Mouse (Mus musculus): ENCODE results near the gene Exosc2.

Exosc2 gene

DNA sequence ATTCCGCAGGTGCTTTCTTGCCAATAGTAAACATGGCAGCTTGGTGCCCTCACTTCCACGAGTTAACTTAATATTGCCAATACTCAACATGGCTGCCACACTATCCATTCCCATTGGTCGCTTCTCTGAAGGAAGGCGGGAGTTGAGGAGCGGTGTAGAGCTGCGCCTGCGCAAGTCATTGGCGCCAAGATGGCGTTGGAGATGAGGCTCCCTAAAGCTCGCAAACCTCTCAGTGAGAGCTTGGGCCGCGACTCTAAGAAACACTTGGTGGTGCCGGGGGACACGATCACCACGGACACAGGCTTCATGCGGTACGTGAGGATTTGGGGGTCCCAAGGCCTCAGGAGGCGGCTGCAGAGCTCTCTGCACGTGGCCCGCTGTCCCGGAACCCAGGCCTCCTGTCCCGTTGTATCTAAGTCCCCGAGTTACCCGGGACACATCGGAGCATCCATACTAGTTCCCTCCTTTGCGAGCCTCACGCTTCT, at the start of gene Exosc2:
Gene Exosc2 (plus strand): TSS at position 165 of the 485 bp plus-strand sequence.
- DNase-seq (ENCODE audit: low spot score) = peak; percentile 89

DNA sequence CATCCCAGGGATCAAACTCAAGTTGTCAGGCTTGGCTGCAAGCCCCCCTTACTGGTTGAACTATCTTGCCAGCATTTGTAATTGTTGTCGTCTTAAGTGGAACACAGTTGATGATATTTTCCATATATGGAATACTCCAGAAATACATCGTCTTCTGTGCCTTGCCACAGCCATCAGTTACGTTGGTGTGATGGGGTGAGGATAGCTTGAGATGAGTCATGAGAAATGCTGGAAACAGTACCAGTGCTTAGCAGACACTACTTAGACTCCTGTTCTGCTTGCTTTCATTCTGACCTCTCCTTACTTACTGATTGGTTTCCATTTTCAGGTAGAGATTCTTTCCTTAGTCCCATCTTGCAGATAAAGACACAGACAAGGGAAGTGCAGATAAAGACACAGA, 37.0 kb upstream of the Exosc2 start:
- DNase-seq (ENCODE audit: low spot score) = no peak

DNA sequence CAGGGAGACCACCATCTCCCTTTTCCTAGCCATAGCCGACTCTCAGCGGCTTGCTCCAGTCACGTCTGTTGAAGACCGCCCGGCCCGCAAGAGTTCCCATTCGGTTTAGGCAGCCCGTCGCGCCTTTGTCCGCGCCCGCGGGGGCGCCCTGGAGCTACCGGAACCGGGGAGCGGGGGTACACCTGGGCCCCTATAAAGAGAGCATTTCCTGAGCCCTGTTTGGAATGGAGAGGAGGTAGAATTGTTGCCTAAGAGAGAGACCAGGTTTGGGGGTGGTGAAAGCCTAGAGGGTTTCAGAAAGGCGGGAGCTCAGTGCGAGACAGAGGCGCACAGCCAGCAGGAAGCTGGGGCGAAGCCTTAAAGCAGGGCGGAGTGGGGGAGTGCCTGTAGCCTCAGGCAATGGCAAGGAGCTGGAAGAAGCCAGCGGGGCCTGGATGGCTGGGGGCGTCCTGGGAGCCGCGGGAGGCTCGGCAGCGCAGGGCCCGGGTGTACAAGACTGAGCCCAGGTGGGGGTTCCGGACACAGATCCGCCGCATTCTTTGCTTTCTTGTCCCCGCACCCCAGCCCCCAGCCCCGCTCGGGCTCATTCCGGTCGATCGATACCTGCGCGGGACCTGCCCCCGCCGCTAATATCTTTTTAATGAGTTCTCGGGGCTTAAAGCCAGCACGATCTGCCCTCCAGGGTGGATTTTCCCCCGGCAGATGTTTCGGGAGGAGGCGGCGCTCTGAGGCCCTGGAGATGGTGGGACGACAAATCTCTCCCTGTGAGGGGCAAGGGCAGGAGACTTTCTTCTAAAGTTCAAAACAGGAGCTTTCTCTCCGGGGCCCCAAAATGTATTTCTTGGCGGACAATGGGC, 35.0 kb upstream of the Exosc2 start:
- no peak for DNase-seq (ENCODE audit: low spot score)

DNA sequence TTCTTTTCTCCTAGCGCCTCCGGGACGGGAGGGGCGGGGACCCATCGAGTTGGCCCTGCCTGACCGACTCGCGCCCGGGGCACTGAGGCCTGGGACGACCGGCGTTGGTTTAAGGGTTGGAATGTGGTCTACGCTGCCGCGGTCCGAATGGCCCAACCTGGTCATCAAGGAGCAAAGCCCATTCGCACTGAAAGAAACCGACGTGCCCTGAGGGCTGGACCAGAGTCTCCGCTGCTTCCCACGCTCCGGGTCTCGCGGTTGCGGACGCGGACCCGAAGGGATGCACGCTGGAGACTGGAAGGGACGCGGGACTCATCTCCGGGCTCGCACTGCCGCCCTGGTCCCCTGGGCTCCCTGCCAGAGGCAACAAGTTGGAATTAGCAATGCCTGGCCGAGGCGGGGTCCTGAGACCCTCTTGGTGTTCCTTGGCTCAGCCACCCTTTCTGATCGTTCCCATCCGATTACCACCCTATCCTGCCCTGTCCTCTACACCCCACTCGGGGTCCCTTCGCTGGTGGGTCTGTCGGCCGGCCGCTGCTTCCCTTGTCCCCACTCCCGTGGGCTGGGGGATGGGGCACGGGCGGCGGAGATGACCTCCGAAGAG, 34.3 kb upstream of the Exosc2 start:
- no peak for DNase-seq (ENCODE audit: low spot score)

DNA sequence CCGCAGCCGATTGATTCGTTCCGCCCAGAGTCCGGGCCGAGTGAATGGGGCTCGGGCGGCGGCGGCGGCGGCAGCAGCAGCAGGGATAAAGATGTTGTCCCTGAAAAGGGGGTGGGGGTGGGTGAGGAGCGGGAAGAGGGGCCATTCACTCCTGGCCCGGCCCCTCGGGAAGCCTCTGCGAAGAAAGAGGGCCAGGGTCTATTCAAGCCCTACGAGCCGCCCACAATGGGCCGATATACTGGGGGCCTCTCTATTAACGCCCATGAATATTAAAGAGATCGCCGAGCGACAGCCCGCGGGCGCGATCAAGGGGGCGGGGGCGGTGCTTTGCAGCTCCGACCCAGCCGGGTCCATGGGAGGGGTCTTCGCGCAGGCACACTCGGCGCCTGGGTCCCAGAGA, 33.8 kb upstream of the Exosc2 start:
- no peak for DNase-seq (ENCODE audit: low spot score)

DNA sequence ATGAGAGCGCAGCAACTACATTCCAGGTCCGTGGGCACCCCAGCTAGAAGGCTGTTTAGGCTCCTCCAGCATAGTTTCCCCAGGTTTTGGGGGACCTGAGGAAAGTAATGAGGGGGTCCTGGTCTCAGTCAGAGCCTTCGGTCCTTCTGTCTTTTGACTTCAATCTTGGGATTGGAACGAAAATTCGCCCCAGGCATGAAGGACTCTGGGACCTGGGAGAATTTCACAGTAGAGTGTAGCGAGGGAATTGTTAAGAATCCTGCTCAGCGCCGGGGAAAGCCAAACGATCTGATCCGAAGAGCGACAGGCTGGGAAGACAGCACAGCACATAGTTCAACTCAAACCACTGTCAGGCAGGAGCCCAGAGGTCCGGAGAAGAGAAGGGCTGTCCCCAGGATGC, 33.2 kb upstream of the Exosc2 start:
- DNase-seq (ENCODE audit: low spot score) = no peak

DNA sequence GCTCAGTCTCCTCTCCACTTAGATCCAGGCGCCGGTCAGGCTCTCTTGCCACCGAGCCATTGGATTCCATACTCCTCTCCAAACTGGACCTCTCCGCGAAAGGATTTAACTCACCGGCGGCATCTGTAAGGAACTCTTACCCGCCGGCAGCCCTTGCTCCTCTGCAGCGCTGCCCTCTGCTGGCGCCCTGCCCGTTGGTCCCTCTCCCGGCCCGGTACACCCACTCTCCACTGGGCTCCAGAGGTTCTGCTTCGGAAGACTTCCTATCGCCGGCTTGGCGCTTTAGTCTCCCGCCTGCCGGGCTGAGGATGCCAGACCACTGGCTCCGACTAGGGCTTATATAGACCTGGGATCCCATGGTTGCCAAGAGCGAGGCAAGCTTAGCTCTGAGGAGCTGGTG, 32.7 kb upstream of the Exosc2 start:
- DNase-seq (ENCODE audit: low spot score) = no peak

DNA sequence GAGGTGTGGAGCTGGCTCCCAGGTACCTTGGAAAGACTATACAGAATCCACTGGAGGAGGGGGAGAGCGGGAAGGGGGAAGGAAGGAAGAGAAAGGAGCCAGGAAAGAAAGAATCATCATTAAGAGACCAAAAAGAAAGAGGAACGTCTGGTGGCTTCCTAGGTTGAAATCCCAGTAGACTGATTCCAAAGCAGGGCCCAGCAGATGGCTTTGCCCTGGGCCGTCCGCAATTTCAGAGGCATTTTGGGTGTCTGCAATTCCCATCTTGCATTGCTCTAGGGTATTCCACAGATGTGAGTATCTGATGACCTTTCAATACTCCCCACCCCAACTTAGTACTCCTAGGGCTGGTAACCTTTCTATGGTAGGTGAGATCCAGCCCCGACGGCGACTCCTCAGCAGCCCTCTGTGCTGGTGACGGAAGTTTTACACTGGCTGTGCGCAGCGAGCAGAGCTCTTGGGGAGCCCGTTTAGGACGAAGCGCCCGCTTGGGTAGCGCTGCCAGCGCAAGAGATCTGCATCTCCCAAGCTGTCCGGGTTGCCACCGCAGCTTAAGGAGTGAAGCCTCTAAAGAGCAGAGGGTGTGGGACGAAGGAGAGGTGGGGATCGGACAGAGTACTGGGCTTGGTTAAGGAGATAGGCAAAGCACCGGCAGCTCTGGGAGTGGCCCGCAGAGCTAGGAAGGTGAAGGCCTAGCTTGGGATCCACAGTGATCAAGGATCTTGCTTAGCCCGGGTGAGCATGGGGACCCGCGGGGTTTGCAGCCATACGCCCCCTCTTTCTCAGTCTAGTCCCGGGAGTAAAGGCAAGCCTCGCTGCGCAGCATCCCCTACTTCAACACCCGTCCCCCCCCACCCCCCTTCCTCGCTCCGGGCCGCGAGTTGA, 31.7 kb upstream of the Exosc2 start:
- no peak for DNase-seq (ENCODE audit: low spot score)

DNA sequence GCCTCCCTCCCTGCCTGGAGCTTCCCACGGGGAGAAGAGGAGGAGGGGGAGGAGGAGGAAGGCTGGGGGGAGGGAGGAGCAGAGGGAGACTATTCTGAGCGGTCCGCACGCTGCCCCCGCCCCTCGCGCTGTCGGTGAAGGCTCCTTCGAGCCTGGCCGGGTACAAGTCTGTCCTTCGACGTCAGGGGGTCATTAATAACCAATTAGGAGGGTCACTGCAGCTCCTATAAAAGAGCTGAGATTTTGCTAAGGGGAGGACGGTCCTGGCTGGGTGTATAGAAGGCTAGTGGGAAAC, 31.1 kb upstream of the Exosc2 start:
- no peak for DNase-seq (ENCODE audit: low spot score)

DNA sequence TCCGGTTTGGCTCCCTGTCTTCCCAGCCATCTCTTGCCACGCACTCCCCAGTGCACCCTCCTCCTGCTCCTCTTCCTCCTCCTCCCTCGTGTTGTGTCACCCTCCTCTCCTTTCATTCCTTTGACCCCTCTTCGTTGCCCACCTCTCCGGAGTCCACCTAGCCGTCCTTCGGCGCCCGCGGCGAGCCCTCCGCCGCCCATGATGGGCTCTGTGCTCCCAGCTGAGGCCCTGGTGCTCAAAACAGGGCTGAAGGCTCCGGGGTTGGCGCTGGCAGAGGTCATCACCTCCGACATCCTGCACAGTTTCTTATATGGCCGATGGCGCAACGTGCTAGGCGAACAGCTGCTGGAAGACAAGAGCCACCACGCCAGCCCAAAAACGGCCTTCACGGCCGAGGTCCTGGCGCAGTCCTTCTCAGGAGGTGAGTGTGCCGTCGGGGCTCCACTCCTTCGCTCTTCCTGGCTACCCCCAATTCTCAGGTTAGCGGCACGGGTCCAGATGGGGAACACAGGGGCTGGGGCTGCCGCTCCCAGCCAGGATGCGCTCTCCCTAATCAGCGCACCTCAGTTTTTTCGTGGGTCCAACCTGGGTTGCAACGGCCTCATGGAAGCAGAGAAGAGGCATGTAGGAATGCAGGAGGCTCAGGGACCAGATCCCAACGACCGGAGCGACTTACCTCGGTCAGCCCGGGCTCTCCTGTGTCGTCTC, 30.5 kb upstream of the Exosc2 start, which contains the start of gene Prdm12:
Gene Prdm12 (plus strand): TSS at position 137 of the 708 bp plus-strand sequence.
- DNase-seq (ENCODE audit: low spot score) = no peak

DNA sequence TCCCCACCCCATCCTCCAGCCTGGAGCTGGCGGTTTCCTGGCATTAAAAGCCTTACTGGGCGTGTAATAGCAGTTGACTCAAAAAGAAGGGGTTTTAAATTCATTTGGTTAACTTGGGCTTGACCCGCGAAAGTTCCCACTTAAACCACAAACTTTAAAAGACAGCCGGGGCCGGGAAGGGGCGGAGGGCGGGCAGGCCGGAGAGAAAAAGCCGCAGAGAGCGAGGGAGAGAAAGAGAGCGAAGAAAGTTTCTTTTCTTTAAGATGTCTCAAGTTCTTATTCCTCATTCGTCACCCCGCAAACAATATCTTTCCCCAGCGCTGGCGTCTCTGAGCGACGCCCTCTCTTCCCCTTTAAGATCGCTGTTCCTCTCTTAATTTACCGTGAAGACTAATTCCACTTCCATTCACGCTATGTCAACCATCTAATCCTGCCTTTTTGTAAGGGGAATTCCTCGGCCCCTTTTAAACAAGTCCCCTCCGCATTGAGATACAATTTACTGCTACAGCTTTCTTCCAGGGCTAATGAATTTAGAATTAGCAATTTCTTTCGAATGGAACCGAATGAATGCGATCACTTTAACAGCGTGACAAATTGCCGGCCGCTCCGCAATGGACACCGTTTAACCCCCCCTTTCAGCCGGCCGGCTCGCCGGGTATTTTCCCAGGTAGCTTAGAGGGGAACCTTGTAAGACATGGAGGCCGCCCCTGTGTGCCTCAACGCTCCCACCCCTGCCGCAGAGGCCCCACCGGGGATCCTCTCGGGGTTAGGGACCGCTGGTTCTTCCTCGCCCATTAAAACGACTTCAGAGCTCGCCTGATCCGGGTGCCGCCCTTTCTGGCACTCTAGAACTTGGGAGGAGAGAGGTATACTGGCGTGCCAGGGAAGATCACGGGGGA, 29.7 kb upstream of the Exosc2 start:
- DNase-seq (ENCODE audit: low spot score) = no peak

DNA sequence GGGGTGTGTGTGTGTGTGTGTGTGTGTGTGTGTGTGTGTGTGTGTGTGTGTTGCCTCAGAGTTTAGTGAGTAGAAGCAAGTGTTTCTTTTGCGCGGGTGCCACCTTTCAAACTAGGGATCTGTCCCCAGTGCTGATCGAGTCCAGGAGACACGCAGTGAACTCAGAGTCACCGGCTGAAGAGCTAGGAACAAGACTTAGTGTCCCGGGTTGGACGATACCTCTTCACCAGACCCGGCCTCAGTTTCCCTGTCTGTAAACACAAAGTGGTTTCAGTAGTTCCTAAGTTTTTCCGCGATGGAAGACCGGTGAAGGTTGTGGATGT, 29.0 kb upstream of the Exosc2 start:
- no peak for DNase-seq (ENCODE audit: low spot score)

DNA sequence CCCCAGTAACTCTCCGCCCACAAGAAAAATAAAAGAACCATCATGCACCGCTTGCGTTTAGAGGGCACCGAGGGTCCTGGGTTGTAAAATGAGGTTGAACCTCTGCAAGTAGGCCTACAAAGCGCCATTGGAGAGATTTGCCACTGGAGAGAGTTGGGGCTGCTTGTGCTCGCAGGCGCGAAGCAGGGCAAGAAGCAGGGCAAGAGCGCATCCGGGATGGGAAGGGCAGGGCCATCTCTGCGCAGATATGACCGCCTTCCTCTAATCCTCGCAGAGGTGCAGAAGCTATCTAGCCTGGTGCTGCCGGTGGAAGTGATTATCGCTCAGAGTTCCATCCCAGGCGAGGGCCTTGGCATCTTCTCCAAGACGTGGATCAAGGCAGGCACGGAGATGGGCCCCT, 28.6 kb upstream of the Exosc2 start:
- DNase-seq (ENCODE audit: low spot score) = no peak

DNA sequence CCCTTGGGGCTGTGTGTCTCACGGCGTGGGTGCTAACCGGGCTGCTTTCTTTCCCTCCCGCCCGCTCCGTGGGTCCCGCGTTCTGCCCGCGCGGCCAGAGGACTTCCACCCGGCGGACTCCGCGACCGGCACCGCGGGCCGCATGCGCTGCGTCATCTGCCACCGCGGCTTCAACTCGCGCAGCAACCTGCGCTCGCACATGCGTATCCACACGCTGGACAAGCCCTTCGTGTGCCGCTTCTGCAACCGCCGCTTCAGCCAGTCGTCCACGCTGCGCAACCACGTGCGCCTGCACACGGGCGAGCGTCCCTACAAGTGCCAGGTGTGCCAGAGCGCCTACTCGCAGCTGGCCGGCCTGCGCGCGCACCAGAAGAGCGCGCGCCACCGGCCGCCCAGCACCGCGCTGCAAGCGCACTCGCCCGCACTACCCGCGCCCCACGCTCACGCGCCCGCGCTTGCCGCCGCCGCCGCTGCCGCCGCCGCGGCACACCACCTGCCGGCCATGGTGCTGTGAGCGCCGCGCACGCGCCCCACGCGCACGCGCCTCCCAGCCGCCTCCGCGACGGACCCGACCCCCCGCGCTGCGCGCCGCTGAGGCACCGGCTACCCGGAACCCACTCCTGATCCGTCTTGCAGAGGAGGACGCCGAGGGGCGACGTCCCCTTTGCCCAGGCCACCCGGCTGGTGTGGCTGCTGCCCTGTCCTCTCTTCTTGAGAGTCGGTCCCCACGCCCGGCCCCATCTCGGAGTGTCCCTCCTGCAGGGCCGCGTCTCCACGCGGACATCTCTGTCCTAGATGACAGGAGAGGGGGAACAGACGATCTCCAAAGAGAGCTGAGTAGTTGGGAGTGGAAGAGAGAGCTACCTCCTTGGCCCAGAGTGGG, 16.3 kb upstream of the Exosc2 start:
- peak; percentile 63 for DNase-seq (ENCODE audit: low spot score)

DNA sequence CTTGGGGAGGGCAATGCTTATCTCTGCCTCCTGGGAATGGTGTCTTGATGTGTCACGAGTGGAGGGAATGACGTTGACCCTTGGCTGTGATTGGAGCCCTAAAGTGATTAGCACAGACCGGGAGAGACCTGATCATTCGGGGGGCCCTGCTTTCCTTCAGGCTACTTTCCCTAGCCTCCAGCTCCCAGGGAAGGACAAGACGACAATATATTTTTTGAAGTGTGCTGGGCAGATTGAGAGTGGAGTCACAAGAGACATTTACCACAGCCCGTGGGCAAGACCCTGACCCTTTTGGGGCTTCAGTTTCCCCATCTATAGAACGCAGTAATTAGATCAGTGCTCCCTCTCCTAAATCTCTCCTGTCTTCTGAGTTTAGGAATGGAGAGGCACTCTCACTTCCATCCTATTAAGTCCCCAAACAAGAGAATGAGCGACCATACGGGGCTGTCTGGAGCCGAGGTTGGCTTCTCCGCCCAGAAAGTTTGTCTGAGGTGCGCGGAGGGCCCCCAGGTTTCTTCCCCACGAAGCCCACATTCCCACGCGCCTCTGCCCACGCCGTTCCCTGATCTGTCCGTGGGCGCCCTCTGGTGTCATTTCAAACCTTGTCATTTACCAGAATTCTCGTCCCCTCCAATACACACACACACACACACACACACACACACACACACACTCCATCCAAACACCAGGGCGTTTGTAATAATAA, 15.5 kb upstream of the Exosc2 start:
- peak; percentile 31 for DNase-seq (ENCODE audit: low spot score)

DNA sequence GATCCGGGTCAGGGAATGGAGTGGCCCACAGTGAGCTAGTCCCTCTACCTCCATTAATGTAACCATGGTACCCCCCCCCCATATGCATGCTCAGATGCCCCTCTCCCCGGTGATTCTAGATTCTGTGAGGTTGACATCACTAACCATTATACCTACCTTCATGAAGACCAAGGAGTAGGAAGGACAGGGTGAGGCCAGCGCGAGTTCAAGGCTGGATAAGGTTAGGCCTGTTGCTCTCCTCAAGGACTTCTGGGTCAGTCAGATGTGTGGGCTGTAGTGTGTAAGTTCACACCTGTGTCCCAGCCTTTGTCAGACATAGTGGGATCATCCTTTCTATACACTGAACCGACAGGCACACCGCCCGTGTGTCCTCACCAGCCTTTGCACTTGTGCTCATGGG, 14.1 kb upstream of the Exosc2 start:
- no peak for DNase-seq (ENCODE audit: low spot score)

DNA sequence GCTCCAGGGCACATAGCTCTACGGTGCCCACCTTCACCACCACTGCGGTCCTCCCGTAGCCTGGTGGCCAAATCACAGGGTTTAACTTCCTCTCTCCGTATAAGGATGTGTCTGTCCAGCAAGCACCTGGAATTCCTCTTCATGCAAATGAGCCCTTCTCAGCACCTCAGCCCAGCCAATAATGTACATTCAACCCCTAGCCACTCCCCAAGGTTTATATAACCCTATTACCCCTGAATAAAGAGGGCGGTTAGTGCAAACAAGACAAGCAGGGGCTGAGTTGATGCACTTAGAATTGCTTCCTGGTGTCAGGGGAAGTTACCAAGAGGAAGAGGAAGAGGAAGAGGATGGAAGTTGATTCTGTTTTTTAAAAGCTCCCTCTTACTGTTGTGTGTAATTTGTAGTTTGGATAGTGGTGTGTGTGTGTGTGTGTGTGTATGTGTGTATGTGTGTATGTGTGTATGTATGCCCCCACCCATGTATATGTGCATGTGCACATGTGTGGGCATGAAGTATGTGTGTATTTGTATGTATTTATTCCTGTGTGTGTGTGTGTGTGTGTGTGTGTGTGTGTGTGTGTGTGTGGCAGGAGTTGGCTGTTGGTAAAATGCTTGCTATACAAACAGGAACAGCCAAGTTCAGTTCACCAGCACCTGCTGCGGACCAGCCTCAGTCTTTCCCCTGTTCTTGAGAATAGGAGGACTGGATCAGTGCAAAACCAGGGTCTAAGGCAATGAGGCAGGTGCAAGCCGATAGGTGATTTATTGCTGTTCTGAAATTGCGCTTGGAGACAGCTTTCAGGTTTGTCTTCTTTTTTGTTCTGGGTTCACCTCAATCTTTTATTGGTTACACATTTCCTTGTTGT, 7.3 kb upstream of the Exosc2 start:
- DNase-seq (ENCODE audit: low spot score) = no peak

DNA sequence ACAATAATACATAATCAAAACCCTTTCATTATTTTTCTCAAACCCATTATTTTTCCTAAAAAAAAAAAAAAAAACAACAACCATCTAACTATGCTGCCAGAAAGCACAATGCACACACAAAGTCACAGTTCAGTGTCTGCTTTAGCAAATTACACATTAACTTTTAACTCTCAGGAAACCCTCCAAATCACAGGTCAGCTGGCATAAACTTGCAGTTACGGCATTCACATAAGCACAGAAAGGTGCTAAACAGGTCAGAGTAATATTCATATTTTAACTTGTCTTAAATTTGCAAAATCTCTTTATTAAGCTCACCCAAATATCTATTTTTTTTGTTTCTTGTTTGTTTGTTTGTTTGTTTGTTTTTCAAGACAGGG, 6.7 kb upstream of the Exosc2 start:
- DNase-seq (ENCODE audit: low spot score) = no peak

DNA sequence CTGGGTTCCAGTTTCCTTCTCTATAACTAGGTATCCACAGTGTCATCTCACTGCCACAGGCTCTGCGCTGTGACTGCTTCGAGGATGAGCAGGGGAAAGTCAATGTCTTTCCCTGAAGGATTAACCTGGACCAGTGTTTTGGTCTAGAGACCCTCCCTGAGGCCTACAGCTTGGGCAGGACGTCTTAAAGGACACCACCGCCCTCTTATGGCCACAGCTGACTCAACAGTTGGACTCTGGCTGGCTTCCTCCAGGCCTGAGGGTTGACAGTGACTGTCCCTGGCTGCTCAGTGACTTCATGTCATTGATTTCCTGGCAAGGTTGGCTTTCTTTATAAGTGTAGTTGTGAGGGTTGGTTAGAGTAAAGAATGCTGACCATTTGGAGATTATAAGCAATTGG, 3.2 kb upstream of the Exosc2 start:
- DNase-seq (ENCODE audit: low spot score) = no peak
